Mouse (Mus musculus): ENCODE measurements around the gene Rabl6. TPM values are rescaled to one million over a fixed set of nuclear protein-coding genes. Genes with fewer than 3 reads are reported as not detected.
A peak's percentile ranks its signal among the peaks of the same experiment; 100 is the strongest.

Gene Rabl6
- polyA plus RNA-seq, 1 experiment from 2014 or later = 30.9 TPM

- Histone ChIP-seq H3K4me3 (ENCODE audit: low read depth, low read length) (no peak overlapping the region), H3K36me3 (ENCODE audit: control insufficient read depth, insufficient read depth, low read length) (no peaks in the 10 kb centered on the region), H3K4me2 (replicated peaks; ENCODE audit: low read depth) (no peak overlapping the region), H3K27ac (replicated peaks) (peak overlapping the region; percentile 83; the same call in 1 of the 2 replicates), H3K4me1 (replicated peaks; ENCODE audit: control insufficient read depth, insufficient read depth) (peaks cover 8% of the 10 kb centered on the region; the same call in 1 of the 2 replicates), H3K27me3 (ENCODE audit: control insufficient read depth, insufficient read depth, low read length) (peaks cover 26% of the 10 kb centered on the region), H3K9me3 (ENCODE audit: control insufficient read depth, low read length) (no peaks in the 10 kb centered on the region), H3K9ac (ENCODE audit: low read length) (no peak overlapping the region)
- DNase-seq (ENCODE audit: low spot score) = peak; percentile 13
- WGBS = 67% methylated on average over 16 of the region's 16 CpGs
- ATAC-seq (ENCODE audit: low FRiP score, low TSS enrichment) = no peak
- no peak for TF ChIP-seq EP300 (optimal IDR thresholded peaks at IDR 0.05)
- TF ChIP-seq CTCF (IDR thresholded peaks at IDR 0.05; ENCODE audit: low read depth) = no peak
Observed at GRCm38 (mm10) chr2:25576028-25576850, 32.1 kb downstream of the Rabl6 start.

- Histone ChIP-seq H3K4me1 (replicated peaks; ENCODE audit: control insufficient read depth, insufficient read depth) (peaks cover 7% of the 10 kb centered on the region; the same call in 1 of the 2 replicates), H3K4me3 (ENCODE audit: low read depth, low read length) (peak overlapping the region; percentile 50), H3K4me2 (replicated peaks; ENCODE audit: low read depth) (peak overlapping the region; percentile 80), H3K27me3 (ENCODE audit: control insufficient read depth, insufficient read depth, low read length) (peaks cover 26% of the 10 kb centered on the region), H3K27ac (replicated peaks) (peak overlapping the region; percentile 83), H3K9ac (ENCODE audit: low read length) (peak overlapping the region; percentile 55), H3K36me3 (ENCODE audit: control insufficient read depth, insufficient read depth, low read length) (no peaks in the 10 kb centered on the region), H3K9me3 (ENCODE audit: control insufficient read depth, low read length) (no peaks in the 10 kb centered on the region)
- WGBS = 10% methylated on average over 21 of the region's 21 CpGs
- TF ChIP-seq CTCF (IDR thresholded peaks at IDR 0.05; ENCODE audit: low read depth) (no peak), EP300 (optimal IDR thresholded peaks at IDR 0.05) (no peak)
- ATAC-seq (ENCODE audit: low FRiP score, low TSS enrichment) (no peak), DNase-seq (ENCODE audit: low spot score) (peak; percentile 51)
Observed at GRCm38 (mm10) chr2:25575432-25576027, 32.8 kb downstream of the Rabl6 start.

GRCm38 (mm10) chr2:25574579-25575431 lies 33.5 kb downstream of the Rabl6 start, which contains the start of the genes Mamdc4 and Phpt1:
Gene Mamdc4, minus strand, starts transcription at chr2:25574845.
Gene Phpt1, minus strand, starts transcription at chr2:25575224.
- H3K27ac ChIP-seq (replicated peaks) = peak within 1 kb of the TSS; percentile 83
- no peaks in the 10 kb centered on the region for H3K9me3 ChIP-seq (ENCODE audit: control insufficient read depth, low read length)
- peaks cover 23% of the 10 kb centered on the region for H3K27me3 ChIP-seq (ENCODE audit: control insufficient read depth, insufficient read depth, low read length)
- peak within 1 kb of the TSS; percentile 80 for H3K4me2 ChIP-seq (replicated peaks; ENCODE audit: low read depth)
- H3K4me3 ChIP-seq (ENCODE audit: low read depth, low read length) = peak within 1 kb of the TSS; percentile 50
- under 1% methylated on average over 40 of the region's 45 CpGs for WGBS
- peak within 1 kb of the TSS; percentile 55 for H3K9ac ChIP-seq (ENCODE audit: low read length)
- H3K4me1 ChIP-seq (replicated peaks; ENCODE audit: control insufficient read depth, insufficient read depth) = peaks cover 7% of the 10 kb centered on the region; the same call in 1 of the 2 replicates
- ATAC-seq (ENCODE audit: low FRiP score, low TSS enrichment) (peak; percentile 97), DNase-seq (ENCODE audit: low spot score) (peak; percentile 97)
- TF ChIP-seq EP300 (optimal IDR thresholded peaks at IDR 0.05) = no peak
- no peak for TF ChIP-seq CTCF (IDR thresholded peaks at IDR 0.05; ENCODE audit: low read depth)
- H3K36me3 ChIP-seq (ENCODE audit: control insufficient read depth, insufficient read depth, low read length) = no peaks in the 10 kb centered on the region; the same call in 1 of the 2 replicates

GRCm38 (mm10) chr2:25574136-25574535 lies 34.2 kb downstream of the Rabl6 start:
- Histone ChIP-seq H3K9me3 (ENCODE audit: control insufficient read depth, low read length) (no peaks in the 10 kb centered on the region), H3K9ac (ENCODE audit: low read length) (peak overlapping the region; percentile 48), H3K4me3 (ENCODE audit: low read depth, low read length) (peak overlapping the region; percentile 50), H3K4me1 (replicated peaks; ENCODE audit: control insufficient read depth, insufficient read depth) (peaks cover 4% of the 10 kb centered on the region; the same call in 1 of the 2 replicates), H3K27me3 (ENCODE audit: control insufficient read depth, insufficient read depth, low read length) (peaks cover 16% of the 10 kb centered on the region), H3K4me2 (replicated peaks; ENCODE audit: low read depth) (peak overlapping the region; percentile 80), H3K36me3 (ENCODE audit: control insufficient read depth, insufficient read depth, low read length) (no peaks in the 10 kb centered on the region; the same call in 1 of the 2 replicates), H3K27ac (replicated peaks) (0 out of 2 replicates have a peak overlapping the region, but pooled peaks have one; percentile 49)
- DNase-seq (ENCODE audit: low spot score) = peak; percentile 14
- 12% methylated on average over 11 of the region's 11 CpGs for WGBS
- TF ChIP-seq CTCF (IDR thresholded peaks at IDR 0.05; ENCODE audit: low read depth) (no peak), EP300 (optimal IDR thresholded peaks at IDR 0.05) (no peak)
- no peak for ATAC-seq (ENCODE audit: low FRiP score, low TSS enrichment)

GRCm38 (mm10) chr2:25573068-25573467 lies 35.3 kb downstream of the Rabl6 start:
- Histone ChIP-seq H3K36me3 (ENCODE audit: control insufficient read depth, insufficient read depth, low read length) (no peaks in the 10 kb centered on the region; the same call in 1 of the 2 replicates), H3K9ac (ENCODE audit: low read length) (no peak overlapping the region), H3K4me2 (replicated peaks; ENCODE audit: low read depth) (no peak overlapping the region), H3K27me3 (ENCODE audit: control insufficient read depth, insufficient read depth, low read length) (peaks cover 10% of the 10 kb centered on the region; the same call in 1 of the 2 replicates), H3K27ac (replicated peaks) (no peak overlapping the region), H3K4me3 (ENCODE audit: low read depth, low read length) (no peak overlapping the region), H3K9me3 (ENCODE audit: control insufficient read depth, low read length) (no peaks in the 10 kb centered on the region), H3K4me1 (replicated peaks; ENCODE audit: control insufficient read depth, insufficient read depth) (peaks cover 4% of the 10 kb centered on the region; the same call in 1 of the 2 replicates)
- WGBS = 95% methylated on average over 2 of the region's 2 CpGs
- TF ChIP-seq EP300 (optimal IDR thresholded peaks at IDR 0.05) (no peak), CTCF (IDR thresholded peaks at IDR 0.05; ENCODE audit: low read depth) (no peak)
- ATAC-seq (ENCODE audit: low FRiP score, low TSS enrichment) = no peak
- no peak for DNase-seq (ENCODE audit: low spot score)
